Mouse (Mus musculus): Measurements from ENCODE around the gene AI854703. TPM values are rescaled to one million over a fixed set of nuclear protein-coding genes. Genes with fewer than 3 reads are reported as not detected.

The AI854703 gene
- 0.94 and 1.1 TPM in 2 replicates for polyA plus RNA-seq (2014; fragmentation: Nextera tagmentation; extraction: Ambion mirVana)

DNA sequence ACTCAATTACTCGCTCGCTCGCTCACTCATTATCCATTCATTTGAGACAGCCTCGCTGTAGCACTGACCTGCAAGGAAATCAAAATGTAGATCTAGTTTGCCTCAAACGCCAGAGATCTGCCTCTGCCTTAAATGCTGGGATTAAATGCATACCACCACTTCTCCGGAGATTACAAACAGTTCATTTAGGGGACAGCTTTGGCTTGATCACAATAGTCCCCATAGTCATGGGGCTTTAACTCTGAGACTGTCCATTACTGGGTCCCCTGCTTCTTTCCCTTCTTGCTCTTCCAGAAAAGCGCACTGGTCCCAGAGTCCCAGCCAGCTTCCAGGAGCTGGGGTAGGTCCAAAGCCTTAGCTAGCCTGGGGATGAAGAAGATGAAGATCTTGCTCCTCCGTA, at the start of gene AI854703:
TSS of gene AI854703 (plus strand) at position 301 of the 400 bp plus-strand sequence.
- no peak for ATAC-seq (ENCODE audit: insufficient number of reproducible peaks, insufficient read depth, low FRiP score, low read depth)
- 0 out of 2 replicates have a peak, but pooled peaks cover 4% of the 10 kb centered on the region for H3K4me1 ChIP-seq (ENCODE audit: control insufficient read depth, insufficient read depth, low read length)
- H3K4me3 ChIP-seq (ENCODE audit: low read depth, low read length), result peak within 1 kb of the TSS; percentile 39
- no peaks in the 10 kb centered on the region for H3K36me3 ChIP-seq (ENCODE audit: control insufficient read depth, insufficient read depth, low read length)
- H3K27me3 ChIP-seq (ENCODE audit: control insufficient read depth, insufficient read depth, low read length), result peaks cover 21% of the 10 kb centered on the region; the same call in 1 of the 2 replicates
- no peaks in the 10 kb centered on the region for H3K9me3 ChIP-seq (ENCODE audit: control insufficient read depth, low read depth, low read length)
- WGBS, result 36% methylated on average over 8 of the region's 8 CpGs
- H3K27ac ChIP-seq (ENCODE audit: low read length), result no peak within 1 kb of the TSS
- peak within 1 kb of the TSS; percentile 73 for H3K4me2 ChIP-seq (replicated peaks; ENCODE audit: low read depth, low read length)
- H3K9ac ChIP-seq (replicated peaks; ENCODE audit: low read depth, low read length), result peak within 1 kb of the TSS; percentile 22; the same call in 1 of the 2 replicates

DNA sequence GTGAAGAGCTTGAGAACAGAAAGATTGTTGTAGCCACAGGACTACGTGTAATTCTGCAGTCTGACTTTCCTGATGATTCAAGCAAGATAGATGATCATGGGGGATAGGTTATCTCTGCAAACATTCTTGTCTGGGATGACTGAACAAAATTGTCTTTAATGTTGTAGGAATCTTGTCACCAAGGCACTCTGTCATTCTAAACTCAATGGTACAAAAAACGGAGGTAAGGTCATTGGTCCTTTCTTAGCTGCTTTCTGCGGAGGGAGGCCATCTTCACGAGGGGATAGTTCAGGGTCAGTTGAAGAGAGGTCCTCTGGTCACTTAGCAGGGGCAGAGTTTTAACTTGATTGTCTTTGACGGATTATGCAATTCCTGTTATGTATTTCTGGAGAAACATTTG, 47.8 kb upstream of the AI854703 start:
- Histone ChIP-seq H3K4me3 (ENCODE audit: low read depth, low read length) (no peak overlapping the region), H3K27me3 (ENCODE audit: control insufficient read depth, insufficient read depth, low read length) (no peaks in the 10 kb centered on the region), H3K9ac (replicated peaks; ENCODE audit: low read depth, low read length) (no peak overlapping the region), H3K4me2 (replicated peaks; ENCODE audit: low read depth, low read length) (0 out of 2 replicates have a peak overlapping the region, but pooled peaks have one; percentile 15), H3K9me3 (ENCODE audit: control insufficient read depth, low read depth, low read length) (no peaks in the 10 kb centered on the region), H3K27ac (ENCODE audit: low read length) (peak overlapping the region; percentile 56; the same call in 1 of the 2 replicates), H3K36me3 (ENCODE audit: control insufficient read depth, insufficient read depth, low read length) (no peaks in the 10 kb centered on the region), H3K4me1 (ENCODE audit: control insufficient read depth, insufficient read depth, low read length) (peaks cover 9% of the 10 kb centered on the region; the same call in 1 of the 2 replicates)
- WGBS, result 21% methylated on average over 5 of the region's 5 CpGs
- ATAC-seq (ENCODE audit: insufficient number of reproducible peaks, insufficient read depth, low FRiP score, low read depth), result no peak

DNA sequence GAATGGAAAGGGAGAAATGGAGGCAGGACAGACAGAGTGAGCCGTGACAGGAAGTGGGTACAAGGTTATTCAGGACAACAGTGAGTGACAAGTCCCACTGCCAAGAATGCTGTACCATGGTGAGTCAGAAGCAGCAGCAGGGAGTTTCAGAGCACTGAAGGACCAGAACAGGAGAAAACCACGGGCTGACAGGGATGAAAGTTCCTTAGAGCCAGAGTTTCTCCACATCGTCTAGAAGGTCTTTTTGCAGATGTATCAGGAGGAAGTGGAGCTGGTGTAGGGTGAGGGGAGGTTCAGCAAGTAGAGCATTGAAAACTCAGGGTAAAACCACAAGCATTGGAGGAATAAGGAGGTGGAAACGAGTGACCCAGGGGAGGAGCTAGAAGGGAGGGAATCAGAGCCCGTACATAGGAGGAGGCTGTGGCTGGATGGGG, 47.3 kb upstream of the AI854703 start:
- no peak for ATAC-seq (ENCODE audit: insufficient number of reproducible peaks, insufficient read depth, low FRiP score, low read depth)
- Histone ChIP-seq H3K4me3 (ENCODE audit: low read depth, low read length) (no peak overlapping the region), H3K4me1 (ENCODE audit: control insufficient read depth, insufficient read depth, low read length) (peaks cover 9% of the 10 kb centered on the region; the same call in 1 of the 2 replicates), H3K9me3 (ENCODE audit: control insufficient read depth, low read depth, low read length) (no peaks in the 10 kb centered on the region), H3K27ac (ENCODE audit: low read length) (peak overlapping the region; percentile 56; the same call in 1 of the 2 replicates), H3K4me2 (replicated peaks; ENCODE audit: low read depth, low read length) (0 out of 2 replicates have a peak overlapping the region, but pooled peaks have one; percentile 15), H3K9ac (replicated peaks; ENCODE audit: low read depth, low read length) (no peak overlapping the region), H3K36me3 (ENCODE audit: control insufficient read depth, insufficient read depth, low read length) (no peaks in the 10 kb centered on the region), H3K27me3 (ENCODE audit: control insufficient read depth, insufficient read depth, low read length) (no peaks in the 10 kb centered on the region)
- WGBS, result 21% methylated on average over 5 of the region's 5 CpGs

DNA sequence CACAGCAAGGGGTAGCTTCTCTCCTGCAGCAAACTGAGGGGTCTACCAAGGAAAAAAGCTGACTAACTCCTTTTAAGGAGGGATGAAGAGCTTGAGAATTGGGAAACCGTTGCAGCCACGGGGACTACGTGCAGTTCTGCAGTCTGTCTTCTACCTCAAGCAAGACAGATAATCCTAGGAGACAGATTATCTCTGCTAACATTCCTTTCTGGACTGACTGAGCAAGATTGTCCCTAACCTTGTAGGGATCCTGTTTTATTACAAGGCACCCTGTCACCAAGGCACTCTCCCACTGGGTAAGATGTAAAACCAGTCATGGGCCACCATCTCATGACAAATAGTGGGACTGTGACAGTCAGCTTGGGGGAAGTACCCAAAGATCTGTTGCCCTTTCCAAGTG, 45.3 kb upstream of the AI854703 start:
- ATAC-seq (ENCODE audit: insufficient number of reproducible peaks, insufficient read depth, low FRiP score, low read depth), result no peak
- peaks cover 9% of the 10 kb centered on the region; the same call in 1 of the 2 replicates for H3K4me1 ChIP-seq (ENCODE audit: control insufficient read depth, insufficient read depth, low read length)
- no peak overlapping the region for H3K4me2 ChIP-seq (replicated peaks; ENCODE audit: low read depth, low read length)
- no peak overlapping the region for H3K9ac ChIP-seq (replicated peaks; ENCODE audit: low read depth, low read length)
- H3K36me3 ChIP-seq (ENCODE audit: control insufficient read depth, insufficient read depth, low read length), result no peaks in the 10 kb centered on the region
- no peaks in the 10 kb centered on the region for H3K27me3 ChIP-seq (ENCODE audit: control insufficient read depth, insufficient read depth, low read length)
- 31% methylated on average over 3 of the region's 3 CpGs for WGBS
- H3K27ac ChIP-seq (ENCODE audit: low read length), result no peak overlapping the region
- H3K4me3 ChIP-seq (ENCODE audit: low read depth, low read length), result no peak overlapping the region
- H3K9me3 ChIP-seq (ENCODE audit: control insufficient read depth, low read depth, low read length), result no peaks in the 10 kb centered on the region

DNA sequence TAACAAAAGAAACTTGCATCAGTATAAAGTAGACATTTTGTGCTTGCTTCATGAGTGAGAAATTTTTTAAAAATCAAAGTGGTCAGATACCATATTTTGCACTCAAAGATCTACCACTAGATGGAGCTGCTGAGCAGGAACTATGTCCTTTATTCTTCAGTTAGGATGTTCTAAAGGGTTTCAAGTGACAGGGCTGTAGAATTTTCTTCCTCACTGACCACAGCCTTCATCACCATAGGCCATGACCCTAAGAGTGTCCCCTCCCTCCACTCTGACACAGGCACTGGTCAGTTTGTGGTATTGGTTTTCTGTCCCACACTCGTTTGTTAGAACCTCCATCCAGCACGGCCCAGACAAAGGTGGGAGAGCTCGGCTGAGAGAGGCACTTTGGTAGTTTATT, 44.5 kb upstream of the AI854703 start:
- no peaks in the 10 kb centered on the region for H3K27me3 ChIP-seq (ENCODE audit: control insufficient read depth, insufficient read depth, low read length)
- H3K9me3 ChIP-seq (ENCODE audit: control insufficient read depth, low read depth, low read length), result no peaks in the 10 kb centered on the region
- no peak overlapping the region for H3K9ac ChIP-seq (replicated peaks; ENCODE audit: low read depth, low read length)
- ATAC-seq (ENCODE audit: insufficient number of reproducible peaks, insufficient read depth, low FRiP score, low read depth), result no peak
- no peak overlapping the region for H3K4me3 ChIP-seq (ENCODE audit: low read depth, low read length)
- no peak overlapping the region for H3K27ac ChIP-seq (ENCODE audit: low read length)
- peaks cover 9% of the 10 kb centered on the region; the same call in 1 of the 2 replicates for H3K4me1 ChIP-seq (ENCODE audit: control insufficient read depth, insufficient read depth, low read length)
- no peak overlapping the region for H3K4me2 ChIP-seq (replicated peaks; ENCODE audit: low read depth, low read length)
- no peaks in the 10 kb centered on the region for H3K36me3 ChIP-seq (ENCODE audit: control insufficient read depth, insufficient read depth, low read length)
- 76% methylated on average over 3 of the region's 3 CpGs for WGBS

DNA sequence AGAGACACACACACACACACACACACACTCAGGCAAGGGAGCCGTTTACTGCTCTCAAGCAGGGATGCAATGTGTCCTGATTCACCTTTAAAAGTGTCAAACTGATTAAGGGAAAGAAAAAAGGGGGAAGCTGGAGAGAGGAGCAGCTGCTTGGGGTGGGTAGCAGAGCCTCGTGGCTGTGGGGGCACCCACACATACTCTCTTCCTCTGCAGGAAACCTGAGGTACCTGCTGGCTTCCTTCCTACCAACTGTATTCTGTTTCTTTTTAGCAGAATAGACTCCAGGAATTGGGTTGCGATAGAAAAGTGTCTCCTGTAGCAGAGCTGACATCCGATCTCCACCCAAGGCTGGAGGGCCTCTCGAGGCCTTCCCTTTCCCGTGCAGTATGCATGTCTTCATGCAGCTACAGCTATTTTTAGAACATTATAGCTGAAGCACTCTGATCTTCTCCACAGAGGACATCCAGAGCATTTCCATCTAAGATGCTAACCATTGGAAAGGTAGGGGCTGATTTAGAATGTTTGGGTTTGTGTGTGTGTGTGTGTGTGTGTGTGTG, 37.3 kb upstream of the AI854703 start, which contains the start of gene Gm45021:
TSS of gene Gm45021 (plus strand) at position 417 of the 557 bp plus-strand sequence.
- WGBS, result 39% methylated on average over 6 of the region's 6 CpGs
- H3K9me3 ChIP-seq (ENCODE audit: control insufficient read depth, low read depth, low read length), result no peaks in the 10 kb centered on the region
- H3K4me2 ChIP-seq (replicated peaks; ENCODE audit: low read depth, low read length), result no peak within 1 kb of the TSS
- no peaks in the 10 kb centered on the region for H3K4me1 ChIP-seq (ENCODE audit: control insufficient read depth, insufficient read depth, low read length)
- H3K9ac ChIP-seq (replicated peaks; ENCODE audit: low read depth, low read length), result no peak within 1 kb of the TSS
- H3K36me3 ChIP-seq (ENCODE audit: control insufficient read depth, insufficient read depth, low read length), result no peaks in the 10 kb centered on the region
- no peak within 1 kb of the TSS for H3K4me3 ChIP-seq (ENCODE audit: low read depth, low read length)
- H3K27ac ChIP-seq (ENCODE audit: low read length), result peak within 1 kb of the TSS; percentile 44; the same call in 1 of the 2 replicates
- H3K27me3 ChIP-seq (ENCODE audit: control insufficient read depth, insufficient read depth, low read length), result no peaks in the 10 kb centered on the region
- no peak for ATAC-seq (ENCODE audit: insufficient number of reproducible peaks, insufficient read depth, low FRiP score, low read depth)

DNA sequence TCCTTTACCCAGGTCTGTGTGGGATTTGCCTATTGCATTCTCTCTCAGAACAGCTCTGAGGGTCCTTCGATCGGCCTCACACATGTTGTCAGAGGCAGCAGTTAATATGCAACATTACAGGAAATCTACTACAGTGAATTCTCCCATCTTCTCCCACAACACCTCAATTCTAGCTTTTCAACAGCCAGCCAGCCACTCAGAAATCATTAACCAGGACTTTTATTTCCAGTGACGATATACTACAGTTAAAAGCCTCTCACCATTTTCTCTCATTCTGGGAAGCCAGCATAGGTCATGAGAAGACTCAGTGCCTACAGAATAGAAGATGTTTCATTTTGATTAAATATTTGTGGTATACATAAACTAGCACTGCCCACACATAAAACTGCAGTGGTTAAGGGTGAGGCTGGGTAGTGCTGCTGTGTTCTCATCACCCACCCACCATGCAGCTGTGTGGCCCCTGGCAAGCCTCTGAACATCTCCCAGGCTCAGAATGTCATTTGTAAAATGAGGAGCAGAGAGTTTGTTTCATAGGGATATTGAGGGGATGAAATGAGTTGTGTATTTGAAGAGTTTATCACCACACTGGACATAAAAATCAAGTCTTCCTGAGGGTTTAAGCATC, 35.2 kb upstream of the AI854703 start:
- Histone ChIP-seq H3K9me3 (ENCODE audit: control insufficient read depth, low read depth, low read length) (peaks cover 5% of the 10 kb centered on the region), H3K9ac (replicated peaks; ENCODE audit: low read depth, low read length) (no peak overlapping the region), H3K27ac (ENCODE audit: low read length) (no peak overlapping the region), H3K27me3 (ENCODE audit: control insufficient read depth, insufficient read depth, low read length) (no peaks in the 10 kb centered on the region), H3K36me3 (ENCODE audit: control insufficient read depth, insufficient read depth, low read length) (peaks cover 6% of the 10 kb centered on the region; the same call in 1 of the 2 replicates), H3K4me3 (ENCODE audit: low read depth, low read length) (no peak overlapping the region), H3K4me1 (ENCODE audit: control insufficient read depth, insufficient read depth, low read length) (peaks cover 5% of the 10 kb centered on the region; the same call in 1 of the 2 replicates), H3K4me2 (replicated peaks; ENCODE audit: low read depth, low read length) (no peak overlapping the region)
- 85% methylated on average over 3 of the region's 3 CpGs for WGBS
- no peak for ATAC-seq (ENCODE audit: insufficient number of reproducible peaks, insufficient read depth, low FRiP score, low read depth)

DNA sequence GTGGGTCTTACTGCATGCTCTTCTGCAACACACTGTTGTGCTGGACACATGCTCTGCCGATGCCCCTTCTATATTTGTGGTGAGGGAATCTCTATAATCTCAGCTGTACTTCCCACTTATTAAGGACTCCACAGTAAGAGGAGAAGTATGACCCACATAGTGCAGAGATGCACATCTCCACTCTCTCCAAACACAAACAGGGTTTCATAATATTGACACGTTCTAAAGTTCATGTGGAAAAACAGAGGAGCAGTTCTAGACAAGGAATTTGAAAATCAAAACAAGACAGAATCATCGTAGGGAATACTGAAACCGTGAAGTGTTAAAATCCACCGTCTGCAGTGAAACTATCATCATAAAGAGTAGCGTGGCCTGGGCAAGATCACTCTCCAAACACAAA, 34.7 kb upstream of the AI854703 start:
- Histone ChIP-seq H3K27ac (ENCODE audit: low read length) (no peak overlapping the region), H3K36me3 (ENCODE audit: control insufficient read depth, insufficient read depth, low read length) (peaks cover 11% of the 10 kb centered on the region), H3K4me3 (ENCODE audit: low read depth, low read length) (no peak overlapping the region), H3K4me2 (replicated peaks; ENCODE audit: low read depth, low read length) (no peak overlapping the region), H3K27me3 (ENCODE audit: control insufficient read depth, insufficient read depth, low read length) (no peaks in the 10 kb centered on the region), H3K4me1 (ENCODE audit: control insufficient read depth, insufficient read depth, low read length) (peaks cover 5% of the 10 kb centered on the region; the same call in 1 of the 2 replicates), H3K9me3 (ENCODE audit: control insufficient read depth, low read depth, low read length) (peaks cover 10% of the 10 kb centered on the region), H3K9ac (replicated peaks; ENCODE audit: low read depth, low read length) (no peak overlapping the region)
- no peak for ATAC-seq (ENCODE audit: insufficient number of reproducible peaks, insufficient read depth, low FRiP score, low read depth)
- WGBS, result 83% methylated on average over 6 of the region's 6 CpGs

All from stomach, embryonic 14.5 days (tissue).